Mouse (Mus musculus) ES-E14 (cell line): ENCODE measurements at regions not wholly inside any gene's neighbourhood (a gene's known extent, or its start where the extent isn't known, plus 50 kb on each side); places are given as distances from the start of the nearest gene placed in this dataset.

ENCODE experiments used
- HCFC1 ChIP-seq: IDR thresholded peaks from 2 replicates; pipeline ENCODE4 v1.6.1; 2012; ENCODE audit warnings: low read length, inconsistent platforms, borderline replicate concordance; ENCODE audit not compliant: insufficient read depth
- ZC3H11A ChIP-seq: IDR thresholded peaks from 2 replicates; pipeline ENCODE4 v1.6.1; 2012; ENCODE audit warnings: low read depth, mild to moderate bottlenecking, inconsistent platforms, low read length, borderline replicate concordance
- ZNF384 ChIP-seq: IDR thresholded peaks from 2 replicates; pipeline ENCODE4 v1.6.1; 2012; ENCODE audit warnings: low read depth, low read length, inconsistent platforms

DNA sequence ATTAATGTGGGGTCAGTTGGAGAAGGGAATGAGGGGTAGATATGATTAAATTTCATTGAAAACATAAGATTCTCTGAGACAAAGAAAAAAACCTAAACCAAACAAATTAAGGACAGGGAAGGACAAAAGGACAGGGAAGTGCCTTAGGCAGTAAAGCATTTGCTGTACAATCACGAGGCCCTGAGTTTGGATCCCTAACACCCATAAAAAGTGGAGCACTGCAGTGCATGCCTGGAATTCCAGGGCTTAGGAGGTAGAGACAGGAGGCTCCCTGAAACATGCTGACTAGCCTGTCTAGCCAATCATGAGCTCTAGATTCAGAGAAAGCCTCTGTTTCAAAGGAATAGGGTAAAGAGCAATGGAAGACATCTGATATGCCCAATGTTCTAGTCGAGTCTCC, 49.9 kb upstream of the Fndc3b start:
- TF ChIP-seq ZNF384 (no peak), HCFC1 (no peak), ZC3H11A (no peak)
